Mouse (Mus musculus): ENCODE results near the gene Olfr48. TPM values are rescaled to one million over a fixed set of nuclear protein-coding genes. Genes with fewer than 3 reads are reported as not detected.

The Olfr48 gene
- not detected in 2 replicates for polyA plus RNA-seq (2015; fragmentation: Nextera tagmentation; extraction: Ambion mirVana)

GRCm38 (mm10) chr2:89848105-89848504 is at the start of gene Olfr48:
Gene Olfr48, minus strand, starts transcription at chr2:89848205.
- H3K4me1 ChIP-seq = no peaks in the 10 kb centered on the region
- H3K4me2 ChIP-seq = no peak within 1 kb of the TSS
- no peaks in the 10 kb centered on the region for H3K27me3 ChIP-seq
- no peaks in the 10 kb centered on the region for H3K36me3 ChIP-seq (ENCODE audit: poor library complexity, severe bottlenecking)
- H3K4me3 ChIP-seq = no peak within 1 kb of the TSS
- no peaks in the 10 kb centered on the region for H3K9me3 ChIP-seq (replicated peaks)
- ATAC-seq = no peak
- 88% methylated on average over 5 of the region's 5 CpGs for WGBS
- H3K9ac ChIP-seq = no peak within 1 kb of the TSS
- H3K27ac ChIP-seq = no peak within 1 kb of the TSS

- Histone ChIP-seq H3K4me3 (no peak within 1 kb of the TSS), H3K9me3 (replicated peaks) (no peaks in the 10 kb centered on the region), H3K27me3 (no peaks in the 10 kb centered on the region), H3K9ac (no peak within 1 kb of the TSS), H3K4me2 (no peak within 1 kb of the TSS), H3K36me3 (ENCODE audit: poor library complexity, severe bottlenecking) (no peaks in the 10 kb centered on the region), H3K27ac (no peak within 1 kb of the TSS), H3K4me1 (no peaks in the 10 kb centered on the region)
- no peak for ATAC-seq
- 89% methylated on average over 1 of the region's 1 CpGs for WGBS
These were observed 30.1 kb upstream of the Olfr48 start, which contains the start of gene Olfr1257 for GRCm38 (mm10) chr2:89878137-89878536. Gene Olfr1257, plus strand, starts transcription at chr2:89878437.

- WGBS = 97% methylated on average over 1 of the region's 1 CpGs
- H3K36me3 ChIP-seq (ENCODE audit: poor library complexity, severe bottlenecking) = no peaks in the 10 kb centered on the region
- H3K27ac ChIP-seq = no peak overlapping the region
These were observed 1.2 kb upstream of the Olfr48 start for GRCm38 (mm10) chr2:89849230-89849629.

GRCm38 (mm10) chr2:89841455-89841854 is 6.5 kb downstream of the Olfr48 start, which contains the start of gene Olfr1256:
Gene Olfr1256, minus strand, starts transcription at chr2:89841555.
- H3K9ac ChIP-seq = no peak within 1 kb of the TSS
- no peak within 1 kb of the TSS for H3K4me3 ChIP-seq
- no peaks in the 10 kb centered on the region for H3K9me3 ChIP-seq (replicated peaks)
- WGBS = 57% methylated on average over 2 of the region's 2 CpGs
- no peaks in the 10 kb centered on the region for H3K4me1 ChIP-seq
- no peak within 1 kb of the TSS for H3K4me2 ChIP-seq
- no peak within 1 kb of the TSS for H3K27ac ChIP-seq
- H3K36me3 ChIP-seq (ENCODE audit: poor library complexity, severe bottlenecking) = no peaks in the 10 kb centered on the region
- no peak for ATAC-seq
- H3K27me3 ChIP-seq = no peaks in the 10 kb centered on the region

More at GRCm38 (mm10) chr2:89849230-89849629, 1.2 kb upstream of the Olfr48 start:
- Histone ChIP-seq H3K4me2 (no peak overlapping the region), H3K4me3 (no peak overlapping the region), H3K4me1 (no peaks in the 10 kb centered on the region), H3K27me3 (no peaks in the 10 kb centered on the region), H3K9me3 (replicated peaks) (no peaks in the 10 kb centered on the region), H3K9ac (no peak overlapping the region)
- ATAC-seq = no peak

GRCm38 (mm10) chr2:89820216-89820615 is 27.8 kb downstream of the Olfr48 start:
- no peaks in the 10 kb centered on the region for H3K4me1 ChIP-seq
- no peak overlapping the region for H3K4me3 ChIP-seq
- WGBS = 79% methylated on average over 1 of the region's 1 CpGs
- no peak overlapping the region for H3K4me2 ChIP-seq
- H3K9ac ChIP-seq = no peak overlapping the region
- no peak for ATAC-seq
- H3K9me3 ChIP-seq (replicated peaks) = no peaks in the 10 kb centered on the region
- H3K27me3 ChIP-seq = no peaks in the 10 kb centered on the region
- no peak overlapping the region for H3K27ac ChIP-seq
- no peaks in the 10 kb centered on the region for H3K36me3 ChIP-seq (ENCODE audit: poor library complexity, severe bottlenecking)

GRCm38 (mm10) chr2:89811751-89812150 is 36.3 kb downstream of the Olfr48 start, which contains the start of gene Olfr1255:
Gene Olfr1255, plus strand, starts transcription at chr2:89812051.
- 90% methylated on average over 3 of the region's 3 CpGs for WGBS
- ATAC-seq = no peak
- Histone ChIP-seq H3K9ac (no peak within 1 kb of the TSS), H3K9me3 (replicated peaks) (no peaks in the 10 kb centered on the region), H3K4me1 (no peaks in the 10 kb centered on the region), H3K27ac (no peak within 1 kb of the TSS), H3K36me3 (ENCODE audit: poor library complexity, severe bottlenecking) (no peaks in the 10 kb centered on the region), H3K4me3 (no peak within 1 kb of the TSS), H3K27me3 (no peaks in the 10 kb centered on the region), H3K4me2 (no peak within 1 kb of the TSS)

GRCm38 (mm10) chr2:89810751-89811150 is 37.3 kb downstream of the Olfr48 start:
- H3K9me3 ChIP-seq (replicated peaks) = no peaks in the 10 kb centered on the region
- ATAC-seq = no peak
- H3K4me2 ChIP-seq = no peak overlapping the region
- no peaks in the 10 kb centered on the region for H3K27me3 ChIP-seq
- WGBS = 76% methylated on average over 2 of the region's 2 CpGs
- H3K9ac ChIP-seq = no peak overlapping the region
- H3K4me1 ChIP-seq = no peaks in the 10 kb centered on the region
- no peaks in the 10 kb centered on the region for H3K36me3 ChIP-seq (ENCODE audit: poor library complexity, severe bottlenecking)
- no peak overlapping the region for H3K4me3 ChIP-seq
- no peak overlapping the region for H3K27ac ChIP-seq

GRCm38 (mm10) chr2:89799583-89799982 is 48.4 kb downstream of the Olfr48 start:
- H3K4me3 ChIP-seq = no peak overlapping the region
- H3K4me1 ChIP-seq = no peaks in the 10 kb centered on the region
- H3K9ac ChIP-seq = no peak overlapping the region
- no peaks in the 10 kb centered on the region for H3K27me3 ChIP-seq
- no peak overlapping the region for H3K27ac ChIP-seq
- no peak overlapping the region for H3K4me2 ChIP-seq
- no peaks in the 10 kb centered on the region for H3K36me3 ChIP-seq (ENCODE audit: poor library complexity, severe bottlenecking)
- 93% methylated on average over 3 of the region's 3 CpGs for WGBS
- H3K9me3 ChIP-seq (replicated peaks) = no peaks in the 10 kb centered on the region
- no peak for ATAC-seq

- Histone ChIP-seq H3K4me2 (no peak within 1 kb of the TSS), H3K4me3 (no peak within 1 kb of the TSS), H3K9ac (no peak within 1 kb of the TSS), H3K27me3 (no peaks in the 10 kb centered on the region), H3K27ac (no peak within 1 kb of the TSS), H3K4me1 (no peaks in the 10 kb centered on the region), H3K36me3 (ENCODE audit: poor library complexity, severe bottlenecking) (no peaks in the 10 kb centered on the region), H3K9me3 (replicated peaks) (no peaks in the 10 kb centered on the region)
- no peak for ATAC-seq
These were observed 54.5 kb downstream of the Olfr48 start, which contains the start of gene Olfr1254 for GRCm38 (mm10) chr2:89793519-89793918. Gene Olfr1254, minus strand, starts transcription at chr2:89793619.

Other genes starting within 250 kb of the Olfr48 start
- gene Olfr1247, start 234.1 kb downstream of the Olfr48 start, polyA plus RNA-seq (2015; fragmentation: Nextera tagmentation; extraction: Ambion mirVana) = not detected in 2 replicates
- not detected in 2 replicates for gene Olfr1248, start 230.0 kb downstream of the Olfr48 start, polyA plus RNA-seq (2015; fragmentation: Nextera tagmentation; extraction: Ambion mirVana)
- not detected in 2 replicates for gene Olfr1249, start 213.2 kb downstream of the Olfr48 start, polyA plus RNA-seq (2015; fragmentation: Nextera tagmentation; extraction: Ambion mirVana)
- gene Olfr1250, start 186.7 kb downstream of the Olfr48 start, polyA plus RNA-seq (2015; fragmentation: Nextera tagmentation; extraction: Ambion mirVana) = not detected in 2 replicates
- gene Olfr1251, start 176.3 kb downstream of the Olfr48 start, polyA plus RNA-seq (2015; fragmentation: Nextera tagmentation; extraction: Ambion mirVana) = not detected in 2 replicates
- not detected in 2 replicates for gene Olfr1252, start 123.2 kb downstream of the Olfr48 start, polyA plus RNA-seq (2015; fragmentation: Nextera tagmentation; extraction: Ambion mirVana)
- gene Olfr1253, start 91.1 kb downstream of the Olfr48 start, polyA plus RNA-seq (2015; fragmentation: Nextera tagmentation; extraction: Ambion mirVana) = not detected in 2 replicates
- not detected in 2 replicates for gene Olfr1254, start 54.6 kb downstream of the Olfr48 start, polyA plus RNA-seq (2015; fragmentation: Nextera tagmentation; extraction: Ambion mirVana)
- not detected in 2 replicates for gene Olfr1255, start 36.2 kb downstream of the Olfr48 start, polyA plus RNA-seq (2015; fragmentation: Nextera tagmentation; extraction: Ambion mirVana)
- gene Olfr1256, start 6.7 kb downstream of the Olfr48 start, polyA plus RNA-seq (2015; fragmentation: Nextera tagmentation; extraction: Ambion mirVana) = not detected in 2 replicates
- gene Olfr1257, start 30.2 kb upstream of the Olfr48 start, polyA plus RNA-seq (2015; fragmentation: Nextera tagmentation; extraction: Ambion mirVana) = not detected in 2 replicates
- not detected in 2 replicates for gene Olfr1258, start 79.1 kb upstream of the Olfr48 start, polyA plus RNA-seq (2015; fragmentation: Nextera tagmentation; extraction: Ambion mirVana)
- gene Olfr1259, start 100.5 kb upstream of the Olfr48 start, polyA plus RNA-seq (2015; fragmentation: Nextera tagmentation; extraction: Ambion mirVana) = not detected in 2 replicates
- gene Olfr1260, start 126.1 kb upstream of the Olfr48 start, polyA plus RNA-seq (2015; fragmentation: Nextera tagmentation; extraction: Ambion mirVana) = not detected in 2 replicates
- gene Olfr1261, start 143.0 kb upstream of the Olfr48 start, polyA plus RNA-seq (2015; fragmentation: Nextera tagmentation; extraction: Ambion mirVana) = not detected in 2 replicates
- not detected in 2 replicates for gene Olfr1262, start 151.9 kb upstream of the Olfr48 start, polyA plus RNA-seq (2015; fragmentation: Nextera tagmentation; extraction: Ambion mirVana)
- not detected in 2 replicates for gene Olfr1263, start 163.9 kb upstream of the Olfr48 start, polyA plus RNA-seq (2015; fragmentation: Nextera tagmentation; extraction: Ambion mirVana)
- gene Olfr1264, start 177.4 kb upstream of the Olfr48 start, polyA plus RNA-seq (2015; fragmentation: Nextera tagmentation; extraction: Ambion mirVana) = not detected in 2 replicates
- gene Olfr1265, start 187.1 kb upstream of the Olfr48 start, polyA plus RNA-seq (2015; fragmentation: Nextera tagmentation; extraction: Ambion mirVana) = not detected in 2 replicates
- gene Olfr140, start 215.4 kb upstream of the Olfr48 start, polyA plus RNA-seq (2015; fragmentation: Nextera tagmentation; extraction: Ambion mirVana) = not detected in 2 replicates